Mouse (Mus musculus) neural tube, embryonic 13.5 days (tissue): Measurements from ENCODE around the gene Flt3l. TPM values are rescaled to one million over a fixed set of nuclear protein-coding genes. Genes with fewer than 3 reads are reported as not detected.

Source experiments
- ATAC-seq: fragments of 200-750 bp; cut with Nextera tagmentation; 2 replicates; pipeline ENCODE4 v1.8.0; 2017; ENCODE audit warnings: low read depth, mild to moderate bottlenecking, moderate TSS enrichment, moderate library complexity
- H3K27ac ChIP-seq: fragments of 300-500 bp; sonication (generic); replicated peaks from 2 replicates; pipeline ENCODE4 v1.5.1; 2015; ENCODE audit warnings: moderate library complexity, mild to moderate bottlenecking, inconsistent platforms
- H3K27me3 ChIP-seq: fragments of 300-500 bp; sonication (generic); 2 replicates; pipeline ENCODE4 v1.6.1; 2015; ENCODE audit warnings: mild to moderate bottlenecking, inconsistent platforms
- H3K36me3 ChIP-seq: fragments of 300-500 bp; sonication (generic); 2 replicates; pipeline ENCODE4 v1.6.1; 2015; ENCODE audit warnings: mild to moderate bottlenecking, inconsistent platforms
- H3K4me1 ChIP-seq: fragments of 300-500 bp; sonication (generic); replicated peaks from 2 replicates; pipeline ENCODE4 v1.6.1; 2015; ENCODE audit warnings: inconsistent platforms
- H3K4me2 ChIP-seq: fragments of 300-500 bp; sonication (generic); 2 replicates; pipeline ENCODE4 v1.6.1; 2015; ENCODE audit warnings: inconsistent platforms, mild to moderate bottlenecking, moderate library complexity
- H3K4me3 ChIP-seq: fragments of 300-500 bp; sonication (generic); 2 replicates; pipeline ENCODE4 v1.5.1; 2015; ENCODE audit warnings: mild to moderate bottlenecking, inconsistent platforms
- H3K9ac ChIP-seq: fragments of 300-500 bp; sonication (generic); 2 replicates; pipeline ENCODE4 v1.6.1; 2015; ENCODE audit warnings: moderate library complexity, mild to moderate bottlenecking, inconsistent platforms
- H3K9me3 ChIP-seq: fragments of 300-500 bp; sonication (generic); 2 replicates; pipeline ENCODE4 v1.6.1; 2016; ENCODE audit warnings: inconsistent platforms
- WGBS: fragments of 180-500 bp; shearing (Covaris S2); methylation state at CpG from one replicate; pipeline ENCODE4 v1.1.7; 2015; 5-methylcytosine and 5-hydroxymethylcytosine counted together
- polyA plus RNA-seq: library from polyadenylated mRNA; unstranded; fragments of >200 nt; fragmentation: Nextera tagmentation; extraction: Ambion mirVana; gene quantifications from 2 replicates; pipeline ENCODE4 v1.2.1, GENCODE M21; 2015

Gene Flt3l
- polyA plus RNA-seq, 1 experiment from 2014 or later, result 1.5 TPM

DNA sequence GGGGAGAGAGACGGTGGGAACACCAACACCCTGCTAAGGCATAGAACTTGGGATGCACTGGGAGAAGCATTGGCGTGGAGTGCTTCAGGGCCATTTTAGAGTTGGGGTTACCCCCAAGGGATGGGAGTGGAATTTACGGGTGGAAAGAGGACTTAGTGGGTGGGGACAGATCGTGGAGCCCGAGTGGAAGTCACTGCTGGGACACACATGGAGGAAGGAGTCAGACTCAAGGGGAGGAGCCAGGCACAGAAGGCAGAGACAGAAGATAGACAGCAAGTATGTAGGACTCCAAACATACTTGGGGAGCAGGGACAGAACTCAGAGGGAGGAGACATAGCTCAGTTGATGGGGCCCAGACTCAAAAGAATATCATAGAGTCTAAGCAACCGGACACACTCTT lies 26.3 kb upstream of the Flt3l start:
- Histone ChIP-seq H3K36me3 (peaks cover 34% of the 10 kb centered on the region), H3K4me2 (peak overlapping the region; percentile 67), H3K27me3 (peaks cover 52% of the 10 kb centered on the region), H3K9me3 (no peaks in the 10 kb centered on the region), H3K9ac (peak overlapping the region; percentile 56), H3K4me1 (peaks cover 22% of the 10 kb centered on the region), H3K27ac (0 out of 2 replicates have a peak overlapping the region, but pooled peaks have one; percentile 49), H3K4me3 (peak overlapping the region; percentile 38)
- 23% methylated on average over 6 of the region's 6 CpGs for WGBS
- ATAC-seq, result 0 out of 2 replicates have a peak, but pooled peaks have one; percentile 2

DNA sequence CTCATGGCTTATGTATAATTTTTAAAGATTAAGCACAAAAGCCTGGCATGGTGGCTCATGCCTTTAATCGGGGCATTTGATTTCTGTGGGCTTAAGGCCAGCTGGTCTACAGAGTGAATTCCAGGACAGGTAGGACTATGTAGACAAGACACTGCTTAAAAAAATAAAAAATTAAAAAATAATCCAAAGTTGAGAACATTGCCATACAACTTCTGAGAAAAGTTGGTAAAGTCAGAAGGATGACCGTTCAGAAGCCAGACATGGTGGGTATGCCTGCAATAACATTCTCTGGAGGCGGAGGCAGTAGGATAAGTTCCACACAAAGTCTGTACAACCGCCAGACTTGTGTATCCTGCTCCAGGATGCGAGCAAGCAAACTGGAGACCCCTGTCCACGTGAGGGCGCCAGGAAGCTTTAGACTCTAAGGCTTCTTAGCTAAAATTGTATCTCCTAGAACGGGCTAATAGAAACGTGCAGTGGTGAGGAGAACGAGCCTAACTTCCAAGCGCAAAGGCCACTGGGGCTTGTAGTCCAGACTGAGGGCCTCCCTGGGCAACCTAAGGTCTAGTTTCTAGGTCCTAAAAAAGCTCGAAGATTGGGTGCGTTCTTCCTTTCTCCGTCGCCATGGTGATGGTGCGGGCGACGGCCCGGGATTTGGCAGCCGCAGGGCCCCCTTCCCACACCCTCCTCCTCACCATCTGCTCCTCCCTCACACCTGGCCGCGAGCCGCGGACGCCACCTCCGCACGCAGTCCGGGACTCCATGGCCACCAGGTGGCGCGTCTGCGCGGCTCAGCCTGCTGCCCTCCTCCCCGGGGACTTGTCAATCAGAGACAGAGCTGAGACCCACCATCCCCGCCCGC lies 25.6 kb upstream of the Flt3l start:
- peak overlapping the region; percentile 38 for H3K4me3 ChIP-seq
- H3K27me3 ChIP-seq, result peaks cover 45% of the 10 kb centered on the region
- peak overlapping the region; percentile 56 for H3K9ac ChIP-seq
- no peaks in the 10 kb centered on the region for H3K9me3 ChIP-seq
- ATAC-seq, result peak; percentile 93
- H3K4me1 ChIP-seq, result peaks cover 20% of the 10 kb centered on the region
- 5% methylated on average over 35 of the region's 35 CpGs for WGBS
- H3K27ac ChIP-seq, result peak overlapping the region; percentile 49; the same call in 1 of the 2 replicates
- peak overlapping the region; percentile 67 for H3K4me2 ChIP-seq
- peaks cover 39% of the 10 kb centered on the region for H3K36me3 ChIP-seq

DNA sequence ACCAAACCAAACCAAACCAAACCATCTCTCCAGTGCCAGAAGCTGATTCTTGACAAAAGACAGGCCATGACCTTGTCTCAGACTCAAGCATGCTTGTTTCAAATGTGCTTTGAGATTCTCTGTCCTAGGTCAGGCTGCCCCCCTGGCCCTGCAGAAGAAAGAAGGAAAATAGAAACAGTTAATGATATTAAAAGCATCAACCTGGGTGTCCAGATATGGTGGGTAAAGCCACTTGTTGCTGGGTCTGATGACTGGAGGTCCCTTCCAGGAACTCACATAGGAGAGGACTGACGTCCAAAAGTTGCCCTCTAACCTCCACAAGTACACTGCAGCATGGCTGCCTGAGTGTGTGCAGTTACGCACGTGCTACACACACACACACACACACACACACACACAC lies 24.6 kb upstream of the Flt3l start:
- ATAC-seq, result no peak
- Histone ChIP-seq H3K4me1 (peaks cover 20% of the 10 kb centered on the region), H3K4me2 (no peak overlapping the region), H3K27me3 (peaks cover 35% of the 10 kb centered on the region), H3K4me3 (no peak overlapping the region), H3K9ac (no peak overlapping the region), H3K36me3 (peaks cover 39% of the 10 kb centered on the region), H3K9me3 (no peaks in the 10 kb centered on the region), H3K27ac (no peak overlapping the region)
- WGBS, result 95% methylated on average over 3 of the region's 3 CpGs

DNA sequence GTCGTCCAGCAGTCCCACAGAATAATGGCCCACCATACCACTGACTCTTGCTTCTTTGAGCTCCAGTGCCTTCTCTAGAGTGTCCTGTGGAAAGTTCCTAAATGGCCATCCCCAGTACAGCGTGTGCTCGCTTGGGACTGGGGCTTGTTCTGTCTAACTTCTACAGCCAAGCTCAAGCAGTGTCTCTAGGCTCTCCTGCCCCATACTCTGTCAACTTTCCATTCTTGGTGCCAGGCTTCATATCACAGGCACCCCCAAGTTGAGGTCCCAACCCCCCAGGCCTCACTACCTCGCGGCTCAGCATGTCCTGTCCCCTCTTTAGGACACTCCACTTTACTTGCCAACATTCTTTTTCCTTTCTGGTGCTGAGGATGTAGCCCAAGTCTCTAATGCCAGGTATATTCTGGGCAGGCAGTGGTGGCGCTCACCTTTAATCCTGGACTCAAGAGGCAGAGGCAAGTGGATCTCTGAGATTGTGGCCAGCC lies 24.1 kb upstream of the Flt3l start:
- Histone ChIP-seq H3K4me2 (no peak overlapping the region), H3K27ac (no peak overlapping the region), H3K36me3 (peaks cover 39% of the 10 kb centered on the region), H3K4me1 (peaks cover 25% of the 10 kb centered on the region), H3K27me3 (peaks cover 30% of the 10 kb centered on the region), H3K4me3 (no peak overlapping the region), H3K9ac (no peak overlapping the region), H3K9me3 (no peaks in the 10 kb centered on the region)
- no peak for ATAC-seq
- WGBS, result 94% methylated on average over 6 of the region's 6 CpGs

DNA sequence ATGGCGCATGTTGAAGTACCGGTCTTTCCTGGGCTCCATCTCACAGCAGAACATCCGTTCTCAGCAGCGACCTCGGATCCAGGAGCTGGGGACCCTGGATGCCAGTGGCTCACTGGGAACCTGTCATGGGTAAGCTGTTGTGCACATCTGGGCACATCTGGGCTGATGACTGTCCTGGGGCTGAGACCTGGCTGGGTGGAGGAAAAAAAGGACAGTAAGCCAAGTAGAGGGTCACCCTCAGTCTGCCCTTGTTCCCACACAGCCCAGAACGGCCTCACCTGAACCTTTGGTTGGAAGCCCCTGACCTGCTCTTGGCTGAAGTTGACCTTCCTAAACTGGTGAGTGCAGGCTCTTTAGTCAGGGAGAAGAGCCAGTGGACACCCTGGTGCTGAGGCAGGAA lies 22.8 kb upstream of the Flt3l start:
- Histone ChIP-seq H3K4me1 (peaks cover 28% of the 10 kb centered on the region), H3K9ac (no peak overlapping the region), H3K4me3 (no peak overlapping the region), H3K27ac (no peak overlapping the region), H3K36me3 (peaks cover 39% of the 10 kb centered on the region), H3K27me3 (peaks cover 16% of the 10 kb centered on the region), H3K4me2 (no peak overlapping the region), H3K9me3 (no peaks in the 10 kb centered on the region)
- ATAC-seq, result no peak
- 89% methylated on average over 6 of the region's 6 CpGs for WGBS

DNA sequence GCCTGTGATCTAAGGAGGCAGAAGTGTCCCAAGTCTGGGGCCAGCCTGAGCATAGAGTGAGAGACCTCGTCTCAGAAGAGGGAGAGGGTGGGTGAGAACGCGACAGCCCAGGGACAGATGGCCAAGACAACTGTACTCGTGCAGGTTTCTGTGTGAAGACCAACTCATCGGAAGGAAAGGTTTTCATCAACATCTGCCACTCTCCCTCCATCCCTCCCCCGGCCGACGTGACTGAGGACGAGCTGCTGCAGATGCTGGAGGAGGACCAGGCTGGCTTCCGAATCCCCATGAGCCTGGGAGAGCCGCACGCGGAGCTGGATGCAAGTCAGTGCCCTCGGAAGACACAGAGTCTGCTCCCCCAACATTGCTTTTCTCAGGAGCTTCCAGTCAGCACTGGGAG lies 21.2 kb upstream of the Flt3l start:
- H3K27me3 ChIP-seq, result peaks cover 1% of the 10 kb centered on the region
- H3K4me1 ChIP-seq, result peaks cover 25% of the 10 kb centered on the region
- H3K36me3 ChIP-seq, result peaks cover 39% of the 10 kb centered on the region
- H3K9ac ChIP-seq, result no peak overlapping the region
- H3K4me2 ChIP-seq, result no peak overlapping the region
- H3K9me3 ChIP-seq, result no peaks in the 10 kb centered on the region
- 87% methylated on average over 14 of the region's 14 CpGs for WGBS
- no peak for ATAC-seq
- H3K27ac ChIP-seq, result no peak overlapping the region
- H3K4me3 ChIP-seq, result no peak overlapping the region

DNA sequence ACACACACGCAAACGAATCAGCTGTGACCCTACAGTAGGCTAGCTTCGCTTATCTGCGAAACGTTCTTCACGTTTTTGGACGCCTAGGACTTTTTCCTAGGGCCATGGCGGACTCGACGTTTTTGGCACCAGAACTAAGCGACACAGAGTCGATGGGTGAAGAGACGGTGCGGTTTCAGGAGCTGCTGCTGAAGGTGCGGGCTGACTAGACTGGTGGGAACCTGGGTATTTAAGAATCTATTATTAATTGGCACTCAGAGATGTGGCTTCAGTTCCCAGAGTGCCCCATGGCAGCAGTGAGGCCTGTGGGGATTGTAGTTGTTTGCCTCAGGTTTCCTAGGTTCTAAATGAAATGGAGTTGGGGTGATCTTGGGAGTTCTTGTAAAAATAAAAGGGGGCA lies 20.0 kb upstream of the Flt3l start:
- Histone ChIP-seq H3K4me2 (no peak overlapping the region), H3K27ac (no peak overlapping the region), H3K9ac (no peak overlapping the region), H3K36me3 (peaks cover 39% of the 10 kb centered on the region), H3K4me1 (peaks cover 21% of the 10 kb centered on the region), H3K27me3 (no peaks in the 10 kb centered on the region), H3K9me3 (no peaks in the 10 kb centered on the region), H3K4me3 (no peak overlapping the region)
- 96% methylated on average over 15 of the region's 15 CpGs for WGBS
- no peak for ATAC-seq

DNA sequence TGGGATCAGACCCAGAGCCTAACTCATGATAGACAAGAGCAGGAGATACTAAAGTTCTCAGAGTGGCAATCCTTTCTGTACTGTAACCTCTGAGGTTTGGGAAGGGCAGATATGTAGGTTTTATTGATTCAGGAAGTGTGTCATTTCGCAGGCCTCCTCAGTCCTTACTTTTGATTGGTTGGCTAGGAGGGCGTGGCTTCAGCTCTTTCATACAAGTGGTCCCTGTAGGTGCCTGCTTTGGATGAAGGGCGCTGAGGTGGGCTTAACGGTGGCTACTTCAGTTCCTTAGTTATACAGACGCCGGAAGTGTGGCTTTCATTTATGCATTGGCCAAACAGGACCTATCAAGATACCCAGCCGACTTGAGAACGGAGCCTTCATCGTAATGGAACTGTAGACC lies 19.4 kb upstream of the Flt3l start:
- H3K9me3 ChIP-seq, result no peaks in the 10 kb centered on the region
- H3K36me3 ChIP-seq, result peaks cover 35% of the 10 kb centered on the region
- H3K4me2 ChIP-seq, result peak overlapping the region; percentile 81; the same call in 1 of the 2 replicates
- no peaks in the 10 kb centered on the region for H3K27me3 ChIP-seq
- 0 out of 2 replicates have a peak overlapping the region, but pooled peaks have one; percentile 63 for H3K4me3 ChIP-seq
- H3K9ac ChIP-seq, result no peak overlapping the region
- peaks cover 27% of the 10 kb centered on the region for H3K4me1 ChIP-seq
- WGBS, result 85% methylated on average over 9 of the region's 9 CpGs
- no peak for ATAC-seq
- H3K27ac ChIP-seq, result no peak overlapping the region

DNA sequence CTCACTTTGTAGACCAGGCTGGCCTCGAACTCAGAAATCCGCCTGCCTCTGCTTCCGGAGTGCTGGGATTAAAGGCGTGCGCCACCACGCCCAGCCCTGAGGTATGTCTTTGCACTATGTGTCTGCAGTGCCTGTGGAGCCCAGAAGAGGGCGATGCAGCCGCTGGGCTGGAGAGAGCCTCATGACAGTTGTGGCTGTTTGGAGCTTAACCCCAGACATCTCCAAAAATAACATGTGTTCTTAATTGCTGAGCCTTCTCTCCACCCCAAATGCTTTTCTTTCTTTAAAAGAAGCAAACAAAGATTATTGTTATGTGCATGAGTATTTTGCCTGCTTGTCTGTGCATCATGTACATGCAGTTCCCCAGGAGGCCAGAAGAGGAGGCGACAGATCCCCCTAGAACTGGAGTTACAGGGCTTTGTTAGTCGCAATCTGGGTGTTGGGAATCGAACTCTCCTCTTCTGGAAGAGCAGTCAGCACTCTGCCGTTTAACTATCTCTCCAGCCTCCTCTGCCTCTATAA lies 18.8 kb upstream of the Flt3l start:
- peaks cover 30% of the 10 kb centered on the region for H3K4me1 ChIP-seq
- H3K27me3 ChIP-seq, result no peaks in the 10 kb centered on the region
- H3K9ac ChIP-seq, result peak overlapping the region; percentile 94; the same call in 1 of the 2 replicates
- H3K36me3 ChIP-seq, result peaks cover 30% of the 10 kb centered on the region
- WGBS, result 83% methylated on average over 12 of the region's 12 CpGs
- H3K4me2 ChIP-seq, result peak overlapping the region; percentile 81
- peak overlapping the region; percentile 63 for H3K4me3 ChIP-seq
- ATAC-seq, result no peak; the same call in 1 of the 2 replicates
- 0 out of 2 replicates have a peak overlapping the region, but pooled peaks have one; percentile 19 for H3K27ac ChIP-seq
- H3K9me3 ChIP-seq, result no peaks in the 10 kb centered on the region

DNA sequence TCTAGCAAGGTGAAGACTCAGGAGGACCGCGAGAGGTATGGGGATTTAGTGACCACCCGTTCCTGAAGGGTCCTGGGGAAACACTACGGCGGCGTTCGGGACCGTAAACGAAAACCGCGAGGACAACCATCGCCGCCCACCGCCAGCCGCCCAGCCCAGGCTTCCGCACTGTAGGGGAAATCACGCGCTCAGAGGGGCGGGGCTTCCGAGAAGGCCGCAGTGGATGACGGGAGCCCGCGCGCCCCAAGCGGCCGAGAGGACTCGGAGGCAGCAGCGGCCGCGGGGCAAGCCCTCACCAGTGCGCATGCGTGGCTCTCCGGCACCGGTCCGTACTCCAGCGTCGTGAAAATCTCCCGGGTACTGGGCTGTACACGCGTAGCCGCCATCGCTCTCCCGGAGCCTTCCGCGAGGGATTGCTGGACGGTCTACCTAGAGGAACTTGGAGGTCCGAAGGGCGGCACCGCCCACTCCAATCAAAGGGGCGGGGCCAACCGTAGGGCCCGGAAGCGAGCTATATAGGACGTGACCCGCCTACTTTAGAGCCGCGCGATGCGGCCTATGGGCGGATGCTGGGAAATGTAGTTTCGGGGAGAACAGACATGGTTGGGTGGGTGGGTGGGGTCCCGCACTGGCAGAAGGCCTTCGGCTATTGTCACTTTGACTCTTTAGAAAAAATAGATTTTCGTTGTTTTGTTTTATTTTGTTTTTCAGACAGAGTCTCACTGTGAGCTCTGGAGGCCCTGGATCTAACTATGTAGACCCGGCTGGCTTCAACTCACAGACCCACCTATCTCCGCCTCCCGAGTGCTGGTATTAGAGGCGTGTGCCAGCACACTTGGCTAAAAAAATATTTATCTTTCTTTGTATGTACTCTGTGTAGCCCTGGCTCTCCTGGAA lies 18.1 kb upstream of the Flt3l start, which contains the start of the genes Pih1d1 and Aldh16a1:
Pih1d1 (plus strand) TSS at position 208 of the 897 bp plus-strand sequence.
Aldh16a1 (minus strand) TSS at position 489 of the 897 bp plus-strand sequence.
- H3K27ac ChIP-seq, result peak within 1 kb of the TSS; percentile 96
- H3K36me3 ChIP-seq, result peaks cover 22% of the 10 kb centered on the region
- no peaks in the 10 kb centered on the region for H3K27me3 ChIP-seq
- whole genome bisulfite sequencing, result 5% methylated on average over 69 of the region's 69 CpGs
- peaks cover 30% of the 10 kb centered on the region for H3K4me1 ChIP-seq
- peak within 1 kb of the TSS; percentile 94 for H3K9ac ChIP-seq
- H3K4me3 ChIP-seq, result peak within 1 kb of the TSS; percentile 63
- H3K4me2 ChIP-seq, result peak within 1 kb of the TSS; percentile 81
- no peaks in the 10 kb centered on the region for H3K9me3 ChIP-seq
- peak; percentile 97 for ATAC-seq

DNA sequence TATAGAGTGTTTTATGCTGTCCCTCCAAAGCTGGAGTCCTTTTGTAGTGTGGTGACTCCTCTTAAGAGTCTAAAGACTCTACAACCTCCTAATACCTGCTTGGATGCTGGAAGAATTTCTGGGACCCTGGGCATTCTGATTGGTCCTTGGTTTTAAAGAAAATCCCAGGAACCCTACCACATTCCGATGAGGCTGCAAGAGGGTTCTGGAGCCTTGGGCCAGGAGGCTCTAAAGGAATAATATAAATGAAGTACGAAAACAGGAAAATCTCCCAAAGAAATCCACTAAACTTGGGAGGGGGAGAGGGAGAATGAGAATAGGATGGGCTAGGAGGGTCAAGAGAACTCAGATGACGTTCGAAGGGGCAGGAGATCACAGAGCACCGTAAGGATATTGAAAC lies 17.4 kb upstream of the Flt3l start:
- peaks cover 15% of the 10 kb centered on the region for H3K36me3 ChIP-seq
- H3K27me3 ChIP-seq, result no peaks in the 10 kb centered on the region
- WGBS, result 3% methylated on average over 5 of the region's 5 CpGs
- peak overlapping the region; percentile 96 for H3K27ac ChIP-seq
- H3K9ac ChIP-seq, result peak overlapping the region; percentile 94
- peak overlapping the region; percentile 63 for H3K4me3 ChIP-seq
- ATAC-seq, result 0 out of 2 replicates have a peak, but pooled peaks have one; percentile 3
- peaks cover 30% of the 10 kb centered on the region for H3K4me1 ChIP-seq
- H3K4me2 ChIP-seq, result peak overlapping the region; percentile 81
- no peaks in the 10 kb centered on the region for H3K9me3 ChIP-seq
